ENCODE assay signal across 20 mouse cellular contexts in the genomic region with DNA sequence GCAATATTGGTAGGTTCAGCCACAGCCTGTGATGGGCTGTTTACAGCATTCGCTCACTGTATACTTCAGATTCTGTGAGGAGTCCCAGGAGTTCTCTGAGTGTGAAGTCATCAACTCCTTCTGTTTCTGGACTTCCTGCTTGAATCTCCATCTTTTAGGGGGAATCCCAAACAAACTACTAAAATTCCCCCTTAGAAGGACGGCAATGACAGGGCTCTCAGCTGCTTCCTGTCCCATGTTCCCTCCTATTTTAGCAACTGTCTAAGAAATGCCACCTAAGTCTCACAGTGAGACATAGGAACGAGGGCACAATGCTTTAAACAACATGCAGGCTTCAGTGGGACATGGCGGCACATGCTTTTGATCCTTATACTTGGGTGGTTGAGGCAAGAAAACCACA.
DNase-seq lines count a peak whose midpoint lies in the region; ATAC-seq and TF ChIP-seq lines count a peak whose summit lies in the region.
"Had no signal": no experiment of that assay in that cellular context is flagged by ENCODE, and none has a peak within 500 bp of the region (broad histone marks: within the 10 kb centered on the region; RNA-seq: fewer than 3 reads in every experiment).

No protein-coding gene starts in this region.

- H3K36me3 ChIP-seq in CH12.LX (replicated peaks in 1 of 2; ENCODE audit: control insufficient read depth in 1 of 2, insufficient read depth in 1 of 2, low read length in 1 of 2): no peaks in the 10 kb centered on the region
- H3K36me3 ChIP-seq: G1E had no signal

- intact Hi-C loops in heart, postnatal 10 days (cut with DNase I): no loop called here

- no peak for TF ChIP-seq CTCF in CH12.LX (conservative IDR thresholded peaks at IDR 0.05 in 1 of 2, IDR thresholded peaks at IDR 0.05 in 1 of 2; ENCODE audit: low read depth in 2 of 2, low read length in 2 of 2)

- H3K4me3 ChIP-seq in CH12.LX (replicated peaks in 1 of 3; ENCODE audit: low read depth in 2 of 3, low read length in 2 of 3, poor library complexity in 1 of 3): no peak overlapping the region

- in situ Hi-C loops in CH12.LX (cut with MboI; ENCODE audit: low pct_ligation_motif_present, low pct_unique_long_range_greater_than_20kb, low sequenced_read_pairs): no loop called here

- no peaks in the 10 kb centered on the region for H3K27me3 ChIP-seq in CH12.LX (replicated peaks)
- H3K27me3 ChIP-seq: Patski had no signal

- no peak overlapping the region for H3K27ac ChIP-seq in CH12.LX (ENCODE audit: insufficient read depth, low read depth)

- peaks cover 8 to 40% of the 10 kb centered on the region in 2 experiments; a peak in 3 of 4 replicates for H3K4me1 ChIP-seq in CH12.LX (ENCODE audit: control insufficient read depth in 1 of 2, insufficient read depth in 2 of 2)

- ATAC-seq in cerebellum, adult (ENCODE audit: insufficient number of reproducible peaks, low FRiP score, low TSS enrichment): no peak
- ATAC-seq: activated CD4-positive, CD25-positive, alpha-beta regulatory T cell, adult 4 months; CD4-positive, CD25-positive, alpha-beta regulatory T cell, adult 4 months; Patski had no signal

- peak; percentile 49 for DNase-seq in heart, adult 11 months
- no peak for DNase-seq in heart, postnatal 10 days
- DNase-seq in CH12.LX (ENCODE audit: extremely low read depth): peak; percentile 45
- DNase-seq: adrenal gland, adult 2 months; adrenal gland, adult 8-10 months; adrenal gland, postnatal 10 days; adrenal gland, postnatal 14 days; adrenal gland, postnatal 25 days; adrenal gland, postnatal 36 days; B cell, adult 2 months; cerebellum, adult 11 months; cerebellum, adult 11-12 months; cerebellum, adult 18-20 months; cerebellum, adult 2 months; cerebellum, adult 8-10 months had no signal

- no peak overlapping the region for H3K9ac ChIP-seq in CH12.LX (ENCODE audit: insufficient read depth, low read depth)

- peak; percentile 63 for TF ChIP-seq EP300 in CH12.LX (IDR thresholded peaks at IDR 0.05; ENCODE audit: low read length)

- H3K4me2 ChIP-seq in CH12.LX (ENCODE audit: insufficient read depth, low read depth, poor library complexity, severe bottlenecking): no peak overlapping the region

- dilution Hi-C loops in CH12.LX (cut with MboI; ENCODE audit: extremely low pct_ligation_motif_present, extremely low pct_unique_long_range_greater_than_20kb, low sequenced_read_pairs): no loop called here

- no peak for TF ChIP-seq RAD21 in CH12.LX (IDR thresholded peaks at IDR 0.05; ENCODE audit: low read depth, low read length)

- peaks cover 5% of the 10 kb centered on the region for H3K9me3 ChIP-seq in CH12.LX (replicated peaks; ENCODE audit: low read length)

- H3K79me2 ChIP-seq in CH12.LX (replicated peaks; ENCODE audit: control insufficient read depth, extremely low read depth, insufficient read depth, poor library complexity, severe bottlenecking): no peaks in the 10 kb centered on the region

- no peak for TF ChIP-seq POLR2A in CH12.LX (IDR thresholded peaks at IDR 0.05; ENCODE audit: low read depth, low read length)

TF ChIP-seq in CH12.LX, 34 proteins besides CTCF, POLR2A, EP300 and RAD21:
- TF ChIP-seq ELF1 (IDR thresholded peaks at IDR 0.05; ENCODE audit: low read depth, low read length): peak; percentile 27; the same call in 1 of the 2 replicates
- peak; percentile 89; the same call in 1 of the 2 replicates for TF ChIP-seq MEF2A (IDR thresholded peaks at IDR 0.05; ENCODE audit: borderline replicate concordance, low read depth, low read length)
- no peak for TF ChIP-seq ZKSCAN1 (IDR thresholded peaks at IDR 0.05; ENCODE audit: borderline replicate concordance, low read depth, low read length)
- TF ChIP-seq MAX (IDR thresholded peaks at IDR 0.05; ENCODE audit: low read length): 0 out of 2 replicates have a peak, but pooled peaks have one; percentile 8
- TF ChIP-seq ETS1 (conservative IDR thresholded peaks at IDR 0.05; ENCODE audit: low read depth, low read length): peak; percentile 97
- no peak for TF ChIP-seq IRF4 (IDR thresholded peaks at IDR 0.05; ENCODE audit: low read depth, low read length)
- TF ChIP-seq BHLHE40 (IDR thresholded peaks at IDR 0.05; ENCODE audit: low read depth, low read length): peak; percentile 67

Comparison
In these comparisons a context has a peak if more than half of its experiments do, and no peak if none do; other contexts are left out.
1. DNase-seq: peak in heart, adult 11 months (single experiment) and CH12.LX (single experiment); none in heart, postnatal 10 days (0 of 2).